Mouse (Mus musculus): Measurements from ENCODE around the gene Nckap5. TPM values are rescaled to one million over a fixed set of nuclear protein-coding genes. Genes with fewer than 3 reads are reported as not detected.
A peak's percentile ranks its signal among the peaks of the same experiment; 100 is the strongest.

Gene Nckap5
- polyA plus RNA-seq, 1 experiment from 2014 or later = 1.5 TPM

DNA sequence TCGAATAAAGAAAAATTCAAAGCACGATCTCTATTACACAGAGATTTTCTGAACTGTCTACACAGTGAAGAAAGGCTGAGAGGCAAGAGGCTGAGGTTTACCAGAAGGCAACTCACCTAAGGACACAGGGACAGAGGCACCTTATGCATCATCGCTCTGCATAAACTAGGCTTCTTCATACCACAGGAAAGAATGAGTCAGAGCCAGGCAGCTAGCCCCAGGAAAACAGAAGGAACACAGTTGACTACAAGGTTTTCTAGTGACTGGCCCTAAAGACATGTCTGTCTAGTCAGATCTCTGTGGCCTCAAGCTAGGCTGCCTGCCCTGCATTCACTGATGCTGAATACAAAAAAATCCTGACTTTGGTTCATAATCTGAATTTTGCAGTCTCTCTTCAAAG lies 160.1 kb downstream of the Nckap5 start:
- no peaks in the 10 kb centered on the region for H3K27me3 ChIP-seq
- in situ Hi-C loops (cut with MboI; ENCODE audit: low pct_unique_long_range_greater_than_20kb) = no loop called here
- CTCF ChIA-PET = interaction anchor here (1.5 kb wide), 1 partner anchor 8 kb away, joined by 4 read pairs; no protein-coding TSS in a partner anchor
- POLR2A ChIA-PET = no interaction called here
- DNase-seq (ENCODE audit: low read depth, low spot score) = no peak
- peak; percentile 99 for ATAC-seq
- no peak for TF ChIP-seq CTCF (IDR thresholded peaks at IDR 0.05)

DNA sequence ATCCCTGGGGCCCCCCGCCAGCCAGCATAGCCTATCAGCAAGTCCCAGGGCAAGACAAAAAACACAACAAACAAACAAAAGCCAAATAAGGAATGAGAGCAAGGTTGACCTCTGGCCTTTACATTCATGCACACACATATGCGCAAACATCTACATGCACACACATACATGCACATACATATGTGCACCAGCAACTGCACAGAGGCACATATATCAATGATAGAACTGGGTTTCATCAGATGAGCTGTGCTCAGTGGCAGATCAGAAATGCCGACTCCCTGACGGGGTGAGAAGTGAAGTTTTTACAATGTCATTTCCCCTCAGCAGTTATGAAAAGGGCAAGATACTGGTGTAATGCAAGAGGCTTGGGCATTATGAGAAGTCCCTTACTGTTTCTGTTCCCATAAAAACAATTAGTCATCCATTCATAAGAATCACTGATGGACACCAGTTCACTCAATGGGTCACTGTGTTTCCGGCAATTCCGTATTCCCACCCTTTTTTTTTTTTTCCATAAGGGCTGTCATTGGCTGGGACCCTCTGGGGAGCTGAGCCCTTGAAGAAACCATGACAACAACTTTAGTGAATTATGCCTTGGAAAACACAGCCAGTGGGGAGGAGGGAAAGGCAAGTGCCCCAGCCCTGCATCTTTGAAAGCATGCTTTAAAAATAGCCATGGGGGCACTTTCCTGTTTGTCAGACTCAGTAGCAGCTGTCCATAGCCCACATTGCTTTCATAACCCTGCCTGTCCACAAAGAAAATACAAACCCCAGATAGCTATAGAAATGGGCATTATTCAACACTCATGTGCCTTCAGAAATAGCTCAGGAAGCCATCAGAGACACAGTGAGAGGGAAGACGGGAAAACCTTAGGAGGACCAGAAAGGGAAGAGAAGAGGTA lies 170.2 kb downstream of the Nckap5 start:
- no peak for TF ChIP-seq CTCF (IDR thresholded peaks at IDR 0.05)
- in situ Hi-C loops (cut with MboI; ENCODE audit: low pct_unique_long_range_greater_than_20kb) = no loop called here
- ChIA-PET POLR2A (interaction anchor here (0.5 to 0.7 kb wide), 2 partner anchors 74 to 149 kb away, joined by 3 read pairs; no protein-coding TSS in a partner anchor), CTCF (no interaction called here)
- no peaks in the 10 kb centered on the region for H3K27me3 ChIP-seq
- DNase-seq (ENCODE audit: low read depth, low spot score) (no peak), ATAC-seq (peak; percentile 52)

DNA sequence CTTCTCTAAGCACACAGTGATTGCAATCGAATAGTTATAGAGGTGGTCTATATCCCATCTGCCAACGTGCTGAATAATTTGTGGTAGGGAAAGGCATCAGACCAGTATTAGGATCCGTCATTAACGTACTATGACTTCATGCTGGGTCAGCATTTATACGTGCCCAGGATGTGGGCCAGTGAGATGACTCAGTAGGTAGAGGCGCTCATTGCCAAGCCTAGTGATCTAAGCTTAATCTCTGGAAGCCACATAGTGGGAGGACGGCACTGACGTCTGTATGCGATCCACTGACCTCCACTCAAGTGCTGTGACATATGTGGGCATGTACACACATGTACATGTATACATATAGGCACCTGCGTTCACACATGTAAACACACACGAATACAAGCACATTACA lies 171.9 kb downstream of the Nckap5 start:
- in situ Hi-C loops (cut with MboI; ENCODE audit: low pct_unique_long_range_greater_than_20kb) = no loop called here
- no peaks in the 10 kb centered on the region for H3K27me3 ChIP-seq
- ChIA-PET CTCF (interaction anchor here (1.2 kb wide), 1 partner anchor 11 kb away, joined by 3 read pairs; no protein-coding TSS in a partner anchor), POLR2A (no interaction called here)
- ATAC-seq (no peak), DNase-seq (ENCODE audit: low read depth, low spot score) (no peak)
- no peak for TF ChIP-seq CTCF (IDR thresholded peaks at IDR 0.05)

DNA sequence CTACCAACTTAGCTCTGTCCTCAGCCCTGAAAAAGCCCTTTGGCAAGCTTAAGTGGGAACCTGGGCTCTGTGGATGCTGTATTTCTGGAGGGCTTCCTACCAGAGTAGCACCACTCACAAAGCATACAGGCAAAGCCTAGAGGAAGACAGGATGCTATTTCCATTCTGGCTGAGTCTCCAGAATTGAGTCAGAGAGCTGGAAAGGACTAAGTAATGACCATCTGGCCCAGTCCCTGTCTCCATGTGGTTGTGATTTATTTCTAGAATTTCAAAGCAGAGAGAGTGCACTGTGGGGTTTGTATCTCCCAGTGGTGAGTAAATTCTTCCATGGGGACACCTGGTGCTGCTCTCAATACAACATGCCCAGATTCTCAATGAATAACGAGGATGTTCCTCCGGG lies 174.4 kb downstream of the Nckap5 start:
- no peak for TF ChIP-seq CTCF (IDR thresholded peaks at IDR 0.05)

DNA sequence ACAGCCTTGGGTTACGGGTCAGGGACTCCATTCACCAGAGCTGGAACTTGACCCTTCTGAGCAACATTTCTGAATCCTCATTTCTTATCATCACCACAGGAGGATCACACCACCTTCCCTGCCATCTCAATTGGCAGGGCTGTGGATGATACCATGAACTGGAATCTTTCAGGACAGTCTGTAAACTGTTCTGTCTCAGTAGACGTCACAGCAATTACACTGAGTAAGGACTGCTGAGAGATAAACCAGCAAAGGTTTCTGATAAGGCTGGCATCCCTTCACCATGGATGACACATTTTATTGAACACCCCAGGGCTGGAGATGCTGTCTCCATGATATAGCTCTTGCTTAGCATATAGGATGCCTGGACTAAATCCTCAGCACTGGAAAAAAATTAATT lies 178.5 kb downstream of the Nckap5 start:
- no peaks in the 10 kb centered on the region for H3K27me3 ChIP-seq
- DNase-seq (ENCODE audit: low read depth, low spot score) (no peak), ATAC-seq (no peak)
- TF ChIP-seq CTCF (IDR thresholded peaks at IDR 0.05) = no peak
- in situ Hi-C loops (cut with MboI; ENCODE audit: low pct_unique_long_range_greater_than_20kb) = no loop called here
- ChIA-PET POLR2A (no interaction called here), CTCF (no interaction called here)

More for the DNA sequence above, 174.4 kb downstream of the Nckap5 start:
- POLR2A ChIA-PET = interaction anchor here (0.9 kb wide), 1 partner anchor 24 kb away, joined by 4 read pairs; no protein-coding TSS in a partner anchor
- DNase-seq (ENCODE audit: low read depth, low spot score) = no peak
- in situ Hi-C loops (cut with MboI; ENCODE audit: low pct_unique_long_range_greater_than_20kb) = no loop called here
- no peak for ATAC-seq
- CTCF ChIA-PET = no interaction called here
- H3K27me3 ChIP-seq = no peaks in the 10 kb centered on the region

DNA sequence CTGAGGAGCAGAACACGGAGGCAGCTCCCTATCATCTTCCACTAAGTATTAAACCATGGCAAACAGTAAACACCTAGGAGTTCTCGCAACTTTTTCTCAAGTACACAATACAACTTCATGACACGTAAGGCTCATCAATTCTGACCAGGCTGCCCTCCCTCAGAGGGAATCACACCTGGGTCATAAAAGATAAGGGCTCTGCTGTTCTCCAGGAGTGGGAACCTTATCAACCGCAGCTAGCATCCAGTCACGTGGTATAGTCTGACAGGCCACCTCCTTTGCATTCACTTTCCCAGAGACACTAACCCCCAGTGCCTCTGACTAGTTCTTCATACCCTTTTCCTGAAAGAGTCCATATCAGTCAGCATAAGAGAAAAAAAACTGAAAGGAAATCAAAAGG lies 179.8 kb downstream of the Nckap5 start:
- TF ChIP-seq CTCF (IDR thresholded peaks at IDR 0.05) = no peak
- no peak for ATAC-seq

DNA sequence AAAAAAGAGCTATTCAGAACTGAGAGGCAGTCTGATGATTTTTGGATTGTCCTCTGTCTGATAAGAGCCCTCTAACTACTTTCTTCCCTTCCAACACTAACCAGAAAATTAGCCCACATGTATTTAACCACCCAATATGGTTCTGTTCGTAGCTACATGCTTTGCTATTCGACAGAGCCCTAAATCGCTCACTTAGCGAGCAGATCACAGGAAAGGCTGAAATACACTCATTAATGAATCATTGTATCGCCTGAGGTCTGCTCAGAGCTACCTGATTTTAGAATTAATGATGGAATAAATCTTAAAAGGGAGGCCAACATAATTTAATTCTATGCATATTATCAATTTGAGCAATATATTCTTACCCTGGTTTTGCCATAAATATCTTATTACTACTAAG lies 187.8 kb downstream of the Nckap5 start:
- ATAC-seq = no peak
- no peak for DNase-seq (ENCODE audit: low read depth, low spot score)
- no peaks in the 10 kb centered on the region for H3K27me3 ChIP-seq
- no peak for TF ChIP-seq CTCF (IDR thresholded peaks at IDR 0.05)
- ChIA-PET CTCF (interaction anchor here (0.8 to 2.1 kb wide), 2 partner anchors 30 kb away, joined by 3 to 6 read pairs; no protein-coding TSS in a partner anchor), POLR2A (no interaction called here)
- in situ Hi-C loops (cut with MboI; ENCODE audit: low pct_unique_long_range_greater_than_20kb) = no loop called here

More for the DNA sequence above, 179.8 kb downstream of the Nckap5 start:
- in situ Hi-C loops (cut with MboI; ENCODE audit: low pct_unique_long_range_greater_than_20kb) = no loop called here
- ChIA-PET CTCF (interaction anchor here (1.5 kb wide), 1 partner anchor 16 kb away, joined by 3 read pairs; no protein-coding TSS in a partner anchor), POLR2A (no interaction called here)
- no peak for DNase-seq (ENCODE audit: low read depth, low spot score)
- no peaks in the 10 kb centered on the region for H3K27me3 ChIP-seq

DNA sequence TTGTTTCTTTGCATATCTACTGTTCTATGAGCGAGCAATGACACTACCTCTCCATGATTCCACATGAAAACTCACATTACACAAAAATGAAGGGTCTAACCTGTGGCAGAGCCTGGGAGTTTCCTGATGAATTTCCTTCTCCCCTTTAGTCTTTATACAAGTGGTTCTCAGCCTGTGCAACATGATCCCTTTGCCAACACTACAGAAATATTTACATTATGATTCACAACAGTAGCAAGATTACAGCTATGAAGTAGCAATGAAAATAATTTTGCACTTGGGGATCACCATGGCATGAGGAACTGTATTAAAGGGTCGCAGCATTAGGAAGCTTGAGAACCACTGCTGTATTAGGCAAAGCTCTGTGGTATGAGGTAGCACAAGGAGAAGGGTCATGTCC lies 191.1 kb downstream of the Nckap5 start:
- in situ Hi-C loops (cut with MboI; ENCODE audit: low pct_unique_long_range_greater_than_20kb) = no loop called here
- no peak for TF ChIP-seq CTCF (IDR thresholded peaks at IDR 0.05)
- DNase-seq (ENCODE audit: low read depth, low spot score) = no peak
- no peak for ATAC-seq
- no peaks in the 10 kb centered on the region for H3K27me3 ChIP-seq
- ChIA-PET CTCF (no interaction called here), POLR2A (no interaction called here)

DNA sequence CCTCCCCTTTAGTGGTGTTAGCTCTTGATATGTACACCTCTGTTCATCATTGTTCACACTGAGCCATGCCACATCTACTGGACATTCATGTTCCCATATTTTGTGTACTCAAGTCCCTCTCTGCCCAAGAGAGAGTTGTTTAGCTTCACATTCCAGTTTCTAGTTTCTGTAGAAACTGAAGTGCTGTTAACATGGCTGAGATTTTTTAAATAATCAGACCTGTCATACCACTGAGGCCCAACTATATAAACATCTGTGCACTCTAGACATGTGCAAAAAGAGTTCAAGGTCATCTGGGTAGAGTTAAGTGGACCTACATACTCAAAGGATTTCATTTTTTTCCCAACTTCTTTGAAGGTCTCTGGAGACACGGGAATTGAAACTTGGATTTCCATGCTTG lies 193.1 kb downstream of the Nckap5 start:
- no peak for TF ChIP-seq CTCF (IDR thresholded peaks at IDR 0.05)
- in situ Hi-C loops (cut with MboI; ENCODE audit: low pct_unique_long_range_greater_than_20kb) = no loop called here
- DNase-seq (ENCODE audit: low read depth, low spot score) = no peak
- CTCF ChIA-PET = no interaction called here
- no peak for ATAC-seq
- no peaks in the 10 kb centered on the region for H3K27me3 ChIP-seq
- POLR2A ChIA-PET = no interaction called here

DNA sequence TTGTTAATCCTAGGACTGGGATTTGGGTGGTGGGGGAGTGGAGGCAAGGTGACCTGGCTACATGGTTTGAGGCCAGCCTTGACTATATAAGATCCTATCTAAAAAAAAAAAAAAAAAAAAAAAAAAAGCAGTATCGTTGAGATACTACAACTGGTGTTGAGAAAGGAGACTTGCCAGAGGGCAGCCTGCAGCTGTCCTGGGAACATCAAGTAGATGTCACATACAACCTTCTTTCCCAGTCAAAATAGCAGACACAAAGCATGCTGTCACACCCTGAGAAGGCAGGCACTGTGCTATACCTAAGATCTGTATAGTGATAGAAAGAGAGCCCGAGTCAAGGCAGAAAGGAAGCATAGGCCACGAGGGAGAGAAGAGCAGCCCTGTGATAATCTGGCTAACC lies 204.4 kb downstream of the Nckap5 start:
- DNase-seq (ENCODE audit: low read depth, low spot score) (no peak), ATAC-seq (no peak)
- no peak for TF ChIP-seq CTCF (IDR thresholded peaks at IDR 0.05)
- ChIA-PET CTCF (no interaction called here), POLR2A (no interaction called here)
- in situ Hi-C loops (cut with MboI; ENCODE audit: low pct_unique_long_range_greater_than_20kb) = no loop called here
- no peaks in the 10 kb centered on the region for H3K27me3 ChIP-seq

DNA sequence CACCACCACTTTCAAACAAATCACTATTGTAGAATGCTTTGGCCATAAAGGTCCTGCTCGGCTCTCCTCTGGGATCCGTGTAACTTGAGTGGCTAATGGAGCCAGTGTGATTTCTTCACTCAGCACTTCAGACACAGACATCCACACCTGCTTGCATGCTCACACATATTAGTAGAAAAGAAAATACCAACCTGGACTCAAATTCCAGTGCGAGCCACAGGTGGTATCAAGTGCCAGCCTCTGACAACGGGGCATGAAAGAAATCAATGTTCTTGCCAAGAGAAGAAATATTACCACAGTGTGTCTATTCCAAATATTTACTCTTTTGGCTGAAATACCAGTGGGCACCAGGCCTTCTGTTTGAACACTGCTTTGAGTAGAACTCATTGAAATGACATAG lies 208.6 kb downstream of the Nckap5 start:
- in situ Hi-C loops (cut with MboI; ENCODE audit: low pct_unique_long_range_greater_than_20kb) = no loop called here
- POLR2A ChIA-PET = no interaction called here
- H3K27me3 ChIP-seq = no peaks in the 10 kb centered on the region
- DNase-seq (ENCODE audit: low read depth, low spot score) (no peak), ATAC-seq (no peak)
- CTCF ChIA-PET = interaction anchor here (1.1 kb wide), 1 partner anchor 13 kb away, joined by 3 read pairs; no protein-coding TSS in a partner anchor
- no peak for TF ChIP-seq CTCF (IDR thresholded peaks at IDR 0.05)
